Mouse (Mus musculus) subcutaneous adipose tissue, adult 2 months (tissue): Measurements from ENCODE around the gene Srrd. TPM values are rescaled to one million over a fixed set of nuclear protein-coding genes. Genes with fewer than 3 reads are reported as not detected.

Source experiments
- polyA plus RNA-seq: library from polyadenylated mRNA; depleted of rRNA; stranded (reverse); fragments of >200 nt; gene quantifications from 2 replicates; pipeline ENCODE4 v1.2.3, GENCODE M21; 2012; ENCODE audit warnings: low replicate concordance; rRNA removed

Srrd gene
- polyA plus RNA-seq: 44.5 and 62.0 TPM in 2 replicates

DNA sequence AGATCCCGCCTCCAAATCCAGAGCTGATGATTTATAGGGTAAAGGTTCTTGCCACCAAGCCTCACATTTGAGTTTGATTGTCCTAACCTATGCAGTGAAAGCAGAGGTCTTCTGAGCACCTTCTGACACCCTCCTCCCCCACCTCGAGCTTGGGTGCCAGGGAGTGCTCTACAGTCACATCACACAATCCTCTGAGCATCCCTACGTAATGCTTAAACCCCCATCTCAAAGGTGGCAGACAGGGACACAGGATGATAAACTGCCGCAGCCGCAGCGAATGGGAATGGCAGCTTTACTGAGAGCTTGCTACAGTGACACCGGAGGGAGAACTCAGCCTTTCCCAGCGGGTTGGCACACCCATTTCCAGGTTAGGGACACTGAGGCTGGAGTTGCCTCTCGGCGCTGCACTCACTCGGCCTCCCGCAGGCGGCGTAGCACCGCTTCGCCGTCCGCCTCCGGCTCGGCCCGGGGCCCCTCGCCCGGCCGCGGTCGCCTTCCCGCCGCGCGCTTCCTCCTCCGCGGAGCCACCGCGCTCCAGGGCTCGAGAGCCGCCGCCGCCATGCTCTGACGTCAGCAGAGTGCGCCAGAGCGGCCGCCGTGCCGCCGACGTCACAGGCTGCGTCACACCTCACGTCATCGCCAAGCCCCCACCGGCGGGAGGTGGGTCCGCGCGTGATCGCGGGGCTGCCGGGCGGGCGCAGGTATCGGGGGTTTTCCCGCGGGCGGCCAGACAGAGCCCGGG lies at the start of gene Srrd, which contains the start of gene Hps4:
Gene Srrd, minus strand, starts transcription at position 578 of the 742 bp plus-strand sequence.
Gene Hps4, plus strand, starts transcription at position 621 of the 742 bp plus-strand sequence.

DNA sequence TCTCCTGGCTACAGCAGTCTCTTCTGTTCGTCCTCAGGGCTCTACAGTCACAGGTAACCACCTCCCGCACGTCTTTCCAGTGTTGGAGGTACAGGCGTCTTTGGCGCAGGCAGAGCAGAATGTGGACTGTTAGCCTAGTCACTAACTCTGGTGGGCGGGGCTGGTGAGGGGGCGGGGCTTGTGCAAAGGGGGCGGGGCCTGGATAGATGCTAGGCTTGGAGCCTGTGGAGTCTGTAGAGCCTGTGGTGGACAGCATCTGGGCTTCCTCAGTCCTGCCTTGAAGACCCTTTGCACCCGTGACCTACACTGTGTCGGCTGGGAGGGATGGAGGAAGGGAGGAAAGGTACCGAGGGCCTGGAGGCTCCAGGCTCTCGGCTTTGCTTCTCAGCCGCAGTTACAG lies 13.1 kb upstream of the Srrd start, which contains the start of gene Gm6583:
Gene Gm6583, minus strand, starts transcription at position 124 of the 400 bp plus-strand sequence.

DNA sequence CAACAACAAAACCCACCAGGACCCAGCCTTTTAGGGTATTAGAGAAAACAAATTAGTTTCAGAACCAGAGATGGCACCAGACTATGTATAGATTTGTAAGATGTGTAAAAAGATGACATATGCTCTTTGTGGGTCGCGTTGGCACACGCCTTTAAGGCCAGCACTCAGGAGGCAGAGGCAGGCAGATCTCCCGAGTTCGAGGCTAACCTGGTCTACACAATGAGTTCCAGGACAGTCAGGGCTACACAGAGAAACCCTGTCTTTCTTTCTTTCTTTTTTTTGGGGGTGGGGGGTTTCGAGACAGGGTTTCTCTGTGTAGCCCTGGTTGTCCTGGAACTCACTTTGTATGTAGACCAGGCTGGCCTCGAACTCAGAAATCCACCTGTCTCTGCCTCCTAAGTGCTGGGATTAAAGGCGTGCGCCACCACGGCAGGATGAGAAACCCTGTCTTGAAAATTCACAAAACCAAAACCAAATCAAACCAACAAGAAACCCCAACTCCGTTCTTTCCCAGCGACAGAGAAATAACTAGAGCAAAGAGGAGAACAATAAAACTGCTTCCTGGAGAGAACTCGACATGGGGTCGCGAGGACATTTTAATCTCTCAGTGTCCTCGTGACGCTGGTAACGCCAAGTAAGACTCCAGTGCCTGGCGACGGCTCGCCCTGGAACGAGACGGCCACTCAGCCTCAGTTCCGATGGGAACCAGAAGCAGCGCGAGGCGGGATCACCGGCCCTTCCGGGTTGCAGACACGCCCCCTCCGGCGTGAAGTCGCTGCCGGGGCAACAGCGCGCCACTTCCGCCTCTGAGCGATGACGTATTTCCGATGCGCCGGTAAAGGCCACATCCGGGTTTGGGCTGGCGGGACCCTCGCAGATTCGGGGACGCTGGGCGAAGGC lies 17.0 kb downstream of the Srrd start, which contains the start of gene Tfip11:
Gene Tfip11, plus strand, starts transcription at position 813 of the 900 bp plus-strand sequence.

Other genes with a start within 250 kb of the Srrd start
- 0.47 and 1.9 TPM in 2 replicates for gene Cryba4, start 90.5 kb downstream of the Srrd start, polyA plus RNA-seq
- 0.19 TPM in 1 of 2 replicates, not detected in the other for gene Crybb1, start 87.2 kb downstream of the Srrd start, polyA plus RNA-seq
- 65.2 and 82.0 TPM in 2 replicates for gene Tpst2, start 66.3 kb downstream of the Srrd start, polyA plus RNA-seq
- 26.3 and 38.1 TPM in 2 replicates for gene Tfip11, start 16.7 kb downstream of the Srrd start, polyA plus RNA-seq
- 31.7 and 49.3 TPM in 2 replicates for gene Hps4, start within 50 bp of the Srrd start, polyA plus RNA-seq
- gene Gm6583, start 13.0 kb upstream of the Srrd start, polyA plus RNA-seq: not detected in 2 replicates
- 2.1 and 12.5 TPM in 2 replicates for gene Asphd2, start 51.8 kb upstream of the Srrd start, polyA plus RNA-seq
- not detected in 2 replicates for gene Gm6588, start 106.4 kb upstream of the Srrd start, polyA plus RNA-seq
- gene Sez6l, start 234.1 kb upstream of the Srrd start, polyA plus RNA-seq: 0.10 and 2.2 TPM in 2 replicates